ENCODE assay signal across 27 mouse cellular contexts in genomic region chr11:36305348-36305950, GRCm38 (mm10).
DNase-seq lines count a peak whose midpoint lies in the region; ATAC-seq and TF ChIP-seq lines count a peak whose summit lies in the region.
"Had no signal": no experiment of that assay in that cellular context is flagged by ENCODE, and none has a peak within 500 bp of the region (broad histone marks: within the 10 kb centered on the region; RNA-seq: fewer than 3 reads in every experiment).

No protein-coding gene starts in this region.

- no peak for TF ChIP-seq CTCF in stomach, postnatal 0 days (IDR thresholded peaks at IDR 0.05; ENCODE audit: low read depth)

- H3K9ac ChIP-seq in intestine, embryonic 14.5 days (ENCODE audit: low read length), result no peak overlapping the region
- no peak overlapping the region for H3K9ac ChIP-seq in intestine, embryonic 15.5 days
- H3K9ac ChIP-seq in stomach, embryonic 15.5 days, result no peak overlapping the region
- no peak overlapping the region for H3K9ac ChIP-seq in stomach, postnatal 0 days (ENCODE audit: low read length)
- no peak overlapping the region for H3K9ac ChIP-seq in embryonic facial prominence, embryonic 15.5 days
- no peak overlapping the region for H3K9ac ChIP-seq in stomach, embryonic 16.5 days (ENCODE audit: low read length)
- no peak overlapping the region for H3K9ac ChIP-seq in neural tube, embryonic 15.5 days (replicated peaks)
- H3K9ac ChIP-seq: embryonic facial prominence, embryonic 13.5 days; forebrain, embryonic 13.5 days; heart, embryonic 13.5 days; hindbrain, embryonic 14.5 days had no signal

- 67% methylated on average over 10 of the region's 10 CpGs for WGBS in intestine, embryonic 14.5 days
- 67% methylated on average over 10 of the region's 10 CpGs for WGBS in intestine, embryonic 15.5 days
- 59% methylated on average over 10 of the region's 10 CpGs for WGBS in stomach, embryonic 15.5 days
- 51% methylated on average over 10 of the region's 10 CpGs for WGBS in stomach, postnatal 0 days
- WGBS in embryonic facial prominence, embryonic 15.5 days, result 55% methylated on average over 10 of the region's 10 CpGs
- WGBS in stomach, embryonic 16.5 days, result 60% methylated on average over 10 of the region's 10 CpGs
- 86% methylated on average over 10 of the region's 10 CpGs for WGBS in neural tube, embryonic 15.5 days

- 0 out of 2 replicates have a peak, but pooled peaks cover 5% of the 10 kb centered on the region for H3K4me1 ChIP-seq in intestine, embryonic 14.5 days (replicated peaks; ENCODE audit: control insufficient read depth, insufficient read depth, low read length)
- H3K4me1 ChIP-seq in intestine, embryonic 15.5 days (replicated peaks), result 0 out of 2 replicates have a peak, but pooled peaks cover 3% of the 10 kb centered on the region
- H3K4me1 ChIP-seq in stomach, embryonic 15.5 days, result 0 out of 2 replicates have a peak, but pooled peaks cover 2% of the 10 kb centered on the region
- no peaks in the 10 kb centered on the region for H3K4me1 ChIP-seq in stomach, postnatal 0 days (replicated peaks; ENCODE audit: control insufficient read depth, insufficient read depth)
- peaks cover 20% of the 10 kb centered on the region for H3K4me1 ChIP-seq in embryonic facial prominence, embryonic 15.5 days
- no peaks in the 10 kb centered on the region for H3K4me1 ChIP-seq in stomach, embryonic 16.5 days (ENCODE audit: control insufficient read depth, insufficient read depth, low read length)
- H3K4me1 ChIP-seq in neural tube, embryonic 15.5 days, result peaks cover 18% of the 10 kb centered on the region

- no peaks in the 10 kb centered on the region for H3K9me3 ChIP-seq in intestine, embryonic 14.5 days (ENCODE audit: control insufficient read depth, low read length)
- H3K9me3 ChIP-seq in intestine, embryonic 15.5 days, result no peaks in the 10 kb centered on the region
- no peaks in the 10 kb centered on the region for H3K9me3 ChIP-seq in stomach, embryonic 15.5 days
- no peaks in the 10 kb centered on the region for H3K9me3 ChIP-seq in stomach, postnatal 0 days (ENCODE audit: control insufficient read depth, low read length)
- H3K9me3 ChIP-seq in embryonic facial prominence, embryonic 15.5 days (replicated peaks), result no peaks in the 10 kb centered on the region
- no peaks in the 10 kb centered on the region for H3K9me3 ChIP-seq in stomach, embryonic 16.5 days (replicated peaks; ENCODE audit: control insufficient read depth, low read length)
- no peaks in the 10 kb centered on the region for H3K9me3 ChIP-seq in neural tube, embryonic 15.5 days (replicated peaks)
- H3K9me3 ChIP-seq: embryonic facial prominence, embryonic 13.5 days; forebrain, embryonic 13.5 days; heart, embryonic 13.5 days had no signal

- H3K27ac ChIP-seq in intestine, embryonic 14.5 days (ENCODE audit: low read depth), result no peak overlapping the region
- no peak overlapping the region for H3K27ac ChIP-seq in intestine, embryonic 15.5 days
- no peak overlapping the region for H3K27ac ChIP-seq in stomach, embryonic 15.5 days
- H3K27ac ChIP-seq in stomach, postnatal 0 days (replicated peaks), result no peak overlapping the region
- H3K27ac ChIP-seq in embryonic facial prominence, embryonic 15.5 days (replicated peaks), result peak overlapping the region; percentile 44; the same call in 1 of the 2 replicates
- H3K27ac ChIP-seq in stomach, embryonic 16.5 days (ENCODE audit: low read length), result peak overlapping the region; percentile 26; the same call in 1 of the 2 replicates
- H3K27ac ChIP-seq in neural tube, embryonic 15.5 days (replicated peaks), result no peak overlapping the region
- H3K27ac ChIP-seq: forebrain, embryonic 13.5 days; gastrocnemius, adult 2 months; heart, embryonic 13.5 days; hindbrain, embryonic 14.5 days; hindbrain, postnatal 0 days had no signal

- no peak for TF ChIP-seq EP300 in stomach, postnatal 0 days (optimal IDR thresholded peaks at IDR 0.05)

- H3K4me2 ChIP-seq in intestine, embryonic 14.5 days (ENCODE audit: low read length), result no peak overlapping the region
- H3K4me2 ChIP-seq in intestine, embryonic 15.5 days (replicated peaks), result no peak overlapping the region
- no peak overlapping the region for H3K4me2 ChIP-seq in stomach, embryonic 15.5 days
- no peak overlapping the region for H3K4me2 ChIP-seq in stomach, postnatal 0 days (replicated peaks; ENCODE audit: low read depth)
- H3K4me2 ChIP-seq in embryonic facial prominence, embryonic 15.5 days (replicated peaks), result no peak overlapping the region
- H3K4me2 ChIP-seq in stomach, embryonic 16.5 days (ENCODE audit: low read depth, low read length), result no peak overlapping the region
- H3K4me2 ChIP-seq in neural tube, embryonic 15.5 days, result no peak overlapping the region
- H3K4me2 ChIP-seq: embryonic facial prominence, embryonic 13.5 days; forebrain, embryonic 13.5 days; heart, embryonic 13.5 days; hindbrain, embryonic 14.5 days had no signal

- ATAC-seq in intestine, embryonic 14.5 days (replicated peaks; ENCODE audit: low FRiP score, low TSS enrichment, low read depth), result no peak
- no peak for ATAC-seq in intestine, embryonic 15.5 days
- ATAC-seq in stomach, embryonic 15.5 days (ENCODE audit: insufficient read depth, low FRiP score, low read depth), result peak; percentile 50; the same call in 1 of the 2 replicates
- ATAC-seq in stomach, postnatal 0 days (ENCODE audit: low FRiP score, low TSS enrichment), result no peak
- ATAC-seq in embryonic facial prominence, embryonic 15.5 days (ENCODE audit: insufficient number of reproducible peaks, low FRiP score, low TSS enrichment, low read depth), result no peak; the same call in 1 of the 2 replicates
- peak; percentile 65; the same call in 1 of the 2 replicates for ATAC-seq in stomach, embryonic 16.5 days (ENCODE audit: insufficient read depth, low FRiP score)
- no peak for ATAC-seq in neural tube, embryonic 15.5 days (ENCODE audit: low FRiP score)
- ATAC-seq in monocyte, adult 5-6 weeks (replicated peaks; ENCODE audit: insufficient number of reproducible peaks, low FRiP score, low TSS enrichment, poor library complexity, severe bottlenecking), result no peak
- ATAC-seq: activated CD4-positive, CD25-positive, alpha-beta regulatory T cell, adult 4 months; CD4-positive, CD25-positive, alpha-beta regulatory T cell, adult 4 months; forebrain, embryonic 13.5 days; forebrain, embryonic 16.5 days; hindbrain, postnatal 0 days; inflammation-experienced regulatory T-cells, adult 6 months had no signal

- H3K36me3 ChIP-seq in intestine, embryonic 14.5 days (ENCODE audit: control insufficient read depth, insufficient read depth, low read length), result no peaks in the 10 kb centered on the region
- H3K36me3 ChIP-seq in intestine, embryonic 15.5 days, result no peaks in the 10 kb centered on the region
- no peaks in the 10 kb centered on the region for H3K36me3 ChIP-seq in stomach, embryonic 15.5 days
- H3K36me3 ChIP-seq in stomach, postnatal 0 days (ENCODE audit: control insufficient read depth, insufficient read depth, low read length), result no peaks in the 10 kb centered on the region
- H3K36me3 ChIP-seq in embryonic facial prominence, embryonic 15.5 days, result no peaks in the 10 kb centered on the region
- no peaks in the 10 kb centered on the region for H3K36me3 ChIP-seq in stomach, embryonic 16.5 days (ENCODE audit: control insufficient read depth, insufficient read depth, low read length)
- no peaks in the 10 kb centered on the region for H3K36me3 ChIP-seq in neural tube, embryonic 15.5 days
- H3K36me3 ChIP-seq: embryonic facial prominence, embryonic 13.5 days; heart, embryonic 13.5 days had no signal

- peak; percentile 10 for DNase-seq in intestine, embryonic 14.5 days (ENCODE audit: low spot score)
- no peak for DNase-seq in stomach, postnatal 0 days (ENCODE audit: low spot score)
- DNase-seq: adrenal gland, adult 8-10 months; adrenal gland, postnatal 25 days; cerebellum, adult 18-20 months; cerebellum, adult 9-10 months; cerebellum, postnatal 14 days; gastrocnemius, adult 2 months; gastrocnemius, postnatal 14 days; heart, adult 11 months; heart, postnatal 14 days; heart, postnatal 4 days had no signal

- H3K27me3 ChIP-seq in intestine, embryonic 14.5 days (replicated peaks; ENCODE audit: control insufficient read depth, insufficient read depth, low read length), result no peaks in the 10 kb centered on the region
- H3K27me3 ChIP-seq in intestine, embryonic 15.5 days (replicated peaks), result no peaks in the 10 kb centered on the region
- H3K27me3 ChIP-seq in stomach, embryonic 15.5 days (replicated peaks), result no peaks in the 10 kb centered on the region
- H3K27me3 ChIP-seq in stomach, postnatal 0 days (ENCODE audit: control insufficient read depth, insufficient read depth, low read length), result no peaks in the 10 kb centered on the region
- no peaks in the 10 kb centered on the region for H3K27me3 ChIP-seq in embryonic facial prominence, embryonic 15.5 days
- no peaks in the 10 kb centered on the region for H3K27me3 ChIP-seq in stomach, embryonic 16.5 days (ENCODE audit: control insufficient read depth, insufficient read depth, low read length)
- no peaks in the 10 kb centered on the region for H3K27me3 ChIP-seq in neural tube, embryonic 15.5 days (replicated peaks)
- H3K27me3 ChIP-seq: embryonic facial prominence, embryonic 13.5 days; forebrain, embryonic 13.5 days; heart, embryonic 13.5 days had no signal

- no peak overlapping the region for H3K4me3 ChIP-seq in intestine, embryonic 14.5 days (ENCODE audit: low read depth, low read length)
- H3K4me3 ChIP-seq in intestine, embryonic 15.5 days (replicated peaks), result no peak overlapping the region
- no peak overlapping the region for H3K4me3 ChIP-seq in stomach, embryonic 15.5 days (replicated peaks)
- no peak overlapping the region for H3K4me3 ChIP-seq in stomach, postnatal 0 days (ENCODE audit: low read depth, low read length)
- no peak overlapping the region for H3K4me3 ChIP-seq in embryonic facial prominence, embryonic 15.5 days (replicated peaks)
- no peak overlapping the region for H3K4me3 ChIP-seq in stomach, embryonic 16.5 days (replicated peaks; ENCODE audit: low read length)
- H3K4me3 ChIP-seq in neural tube, embryonic 15.5 days (replicated peaks), result no peak overlapping the region
- H3K4me3 ChIP-seq: embryonic facial prominence, embryonic 13.5 days; forebrain, embryonic 13.5 days; gastrocnemius, adult 2 months; heart, embryonic 13.5 days had no signal

Comparison
In these comparisons a context has a peak if more than half of its experiments do, and no peak if none do; other contexts are left out.
1. ATAC-seq: peak in stomach, embryonic 15.5 days (single experiment) and stomach, embryonic 16.5 days (single experiment); none in intestine, embryonic 14.5 days (single experiment), intestine, embryonic 15.5 days (single experiment), stomach, postnatal 0 days (single experiment), embryonic facial prominence, embryonic 15.5 days (single experiment), neural tube, embryonic 15.5 days (single experiment) and monocyte, adult 5-6 weeks (single experiment).
2. H3K27ac ChIP-seq: peak in embryonic facial prominence, embryonic 15.5 days (single experiment) and stomach, embryonic 16.5 days (single experiment); none in intestine, embryonic 14.5 days (single experiment), intestine, embryonic 15.5 days (single experiment), stomach, embryonic 15.5 days (single experiment), stomach, postnatal 0 days (single experiment) and neural tube, embryonic 15.5 days (single experiment).